In genomic region chr14:111486912-111487311, GRCm38 (mm10) we compare ENCODE assay signal across 21 mouse cellular contexts.
"Had no signal": no experiment of that assay in that cellular context is flagged by ENCODE, and none has a peak within 500 bp of the region (broad histone marks: within the 10 kb centered on the region; RNA-seq: fewer than 3 reads in every experiment).

No protein-coding gene starts in this region.

- H3K4me3 ChIP-seq: limb, embryonic 10.5 days; limb, embryonic 13.5 days; liver, embryonic 12.5 days; liver, embryonic 15.5 days; lung, embryonic 15.5 days; megakaryocyte, embryonic 14.5 days; midbrain, embryonic 10.5 days; midbrain, embryonic 13.5 days; myocyte; neural tube, embryonic 13.5 days had no signal

- H3K27me3 ChIP-seq: limb, embryonic 13.5 days; liver, embryonic 12.5 days; liver, embryonic 15.5 days; lung, embryonic 15.5 days; megakaryocyte, embryonic 14.5 days; midbrain, embryonic 13.5 days; neural tube, embryonic 13.5 days had no signal

- H3K4me1 ChIP-seq: limb, embryonic 10.5 days; limb, embryonic 13.5 days; liver, embryonic 12.5 days; liver, embryonic 15.5 days; lung, embryonic 15.5 days; megakaryocyte, embryonic 14.5 days; midbrain, embryonic 10.5 days; midbrain, embryonic 13.5 days; neural tube, embryonic 13.5 days had no signal

- H3K9me3 ChIP-seq: limb, embryonic 10.5 days; limb, embryonic 13.5 days; liver, embryonic 12.5 days; liver, embryonic 15.5 days; lung, embryonic 15.5 days; megakaryocyte, embryonic 14.5 days; midbrain, embryonic 10.5 days; midbrain, embryonic 13.5 days; neural tube, embryonic 13.5 days had no signal

- H3K9ac ChIP-seq: limb, embryonic 13.5 days; liver, embryonic 12.5 days; liver, embryonic 15.5 days; lung, embryonic 15.5 days; midbrain, embryonic 13.5 days; neural tube, embryonic 13.5 days had no signal

- H3K27ac ChIP-seq: limb, embryonic 10.5 days; limb, embryonic 13.5 days; liver, embryonic 12.5 days; liver, embryonic 15.5 days; lung, embryonic 15.5 days; midbrain, embryonic 10.5 days; midbrain, embryonic 13.5 days; neural tube, embryonic 13.5 days; stomach, postnatal 0 days had no signal

- H3K36me3 ChIP-seq: limb, embryonic 10.5 days; limb, embryonic 13.5 days; liver, embryonic 12.5 days; liver, embryonic 15.5 days; lung, embryonic 15.5 days; midbrain, embryonic 10.5 days; midbrain, embryonic 13.5 days; neural tube, embryonic 13.5 days had no signal

- DNase-seq: kidney, adult 18-20 months; kidney, adult 9 months; kidney, postnatal 14 days; kidney, postnatal 4 days; liver; lung, adult 18-20 months; lung, postnatal 10 days; lung, postnatal 36 days; retina, postnatal 1 day; thymus, postnatal 25 days had no signal
